Mouse (Mus musculus): ENCODE data around the gene Epb41. TPM values are rescaled to one million over a fixed set of nuclear protein-coding genes. Genes with fewer than 3 reads are reported as not detected.

Gene Epb41
- polyA plus RNA-seq, 1 experiment from 2014 or later, result 95.5 TPM

- Histone ChIP-seq H3K27me3 (peaks cover 13% of the 10 kb centered on the region; the same call in 1 of the 2 replicates), H3K36me3 (no peaks in the 10 kb centered on the region), H3K4me2 (no peak overlapping the region), H3K9me3 (no peaks in the 10 kb centered on the region), H3K4me1 (replicated peaks) (peaks cover 15% of the 10 kb centered on the region), H3K4me3 (no peak overlapping the region), H3K9ac (no peak overlapping the region), H3K27ac (replicated peaks) (no peak overlapping the region)
- 61% methylated on average over 3 of the region's 3 CpGs for WGBS
- no peak for ATAC-seq (ENCODE audit: low read depth)
Measured at GRCm38 (mm10) chr4:132072156-132072555, 3.0 kb downstream of the Epb41 start.

- ATAC-seq (ENCODE audit: low read depth), result no peak
- Histone ChIP-seq H3K27me3 (peaks cover 13% of the 10 kb centered on the region; the same call in 1 of the 2 replicates), H3K9ac (no peak overlapping the region), H3K4me3 (no peak overlapping the region), H3K9me3 (no peaks in the 10 kb centered on the region), H3K36me3 (no peaks in the 10 kb centered on the region), H3K4me1 (replicated peaks) (peaks cover 15% of the 10 kb centered on the region), H3K27ac (replicated peaks) (no peak overlapping the region), H3K4me2 (no peak overlapping the region)
- 95% methylated on average over 2 of the region's 2 CpGs for WGBS
Measured at GRCm38 (mm10) chr4:132071674-132072073, 3.4 kb downstream of the Epb41 start.

GRCm38 (mm10) chr4:132067938-132068235 is 7.2 kb downstream of the Epb41 start:
- H3K36me3 ChIP-seq, result no peaks in the 10 kb centered on the region
- no peak overlapping the region for H3K27ac ChIP-seq (replicated peaks)
- peaks cover 3% of the 10 kb centered on the region; the same call in 1 of the 2 replicates for H3K27me3 ChIP-seq
- no peak overlapping the region for H3K4me2 ChIP-seq
- whole genome bisulfite sequencing, result 72% methylated on average over 2 of the region's 2 CpGs
- no peak overlapping the region for H3K4me3 ChIP-seq
- no peak overlapping the region for H3K9ac ChIP-seq
- no peak for ATAC-seq (ENCODE audit: low read depth)
- no peaks in the 10 kb centered on the region for H3K9me3 ChIP-seq
- H3K4me1 ChIP-seq (replicated peaks), result peaks cover 11% of the 10 kb centered on the region

DNA sequence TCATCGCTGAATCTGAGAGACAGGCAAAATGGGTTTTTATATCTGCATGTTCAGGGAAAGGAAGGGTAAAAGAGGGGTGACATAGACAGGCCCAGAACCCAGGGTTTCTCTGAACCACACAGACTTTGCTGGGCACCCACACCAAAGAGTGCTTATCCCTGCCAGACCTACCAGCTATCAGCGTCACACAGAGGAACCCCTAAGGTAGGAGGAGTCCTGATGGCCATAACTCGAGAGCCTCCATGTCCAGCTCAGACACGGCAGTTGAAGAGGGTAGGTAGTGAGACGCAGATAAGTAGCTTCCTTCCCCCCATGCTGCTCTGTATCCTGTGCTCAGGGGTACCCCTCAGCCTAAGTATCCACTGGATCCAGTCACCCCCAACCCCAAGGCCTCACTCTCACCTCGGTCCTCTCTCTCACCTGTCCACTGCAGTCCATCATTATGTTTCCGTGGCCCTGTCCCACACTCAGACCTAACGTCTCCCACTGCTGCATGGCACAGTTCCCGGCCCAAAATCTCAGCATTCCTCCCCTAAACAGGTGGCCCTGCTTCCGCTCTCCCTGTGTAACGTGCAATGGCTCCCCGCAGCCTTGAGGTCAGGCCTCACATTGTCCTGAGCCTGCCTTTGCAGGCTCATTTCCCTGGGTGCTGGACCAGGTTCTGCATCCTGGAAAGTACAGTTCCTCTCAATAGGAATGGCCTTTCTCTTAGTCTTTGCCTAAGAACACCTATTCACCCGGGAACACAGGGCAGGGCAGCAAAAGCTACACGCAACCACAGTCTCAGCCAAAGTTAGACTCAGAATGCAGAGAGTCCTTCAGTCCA is 7.8 kb downstream of the Epb41 start:
- Histone ChIP-seq H3K27me3 (no peaks in the 10 kb centered on the region), H3K9ac (no peak overlapping the region), H3K36me3 (no peaks in the 10 kb centered on the region), H3K4me1 (replicated peaks) (peaks cover 11% of the 10 kb centered on the region), H3K9me3 (no peaks in the 10 kb centered on the region), H3K4me3 (no peak overlapping the region), H3K4me2 (no peak overlapping the region), H3K27ac (replicated peaks) (no peak overlapping the region)
- no peak for ATAC-seq (ENCODE audit: low read depth)
- 83% methylated on average over 14 of the region's 14 CpGs for WGBS

DNA sequence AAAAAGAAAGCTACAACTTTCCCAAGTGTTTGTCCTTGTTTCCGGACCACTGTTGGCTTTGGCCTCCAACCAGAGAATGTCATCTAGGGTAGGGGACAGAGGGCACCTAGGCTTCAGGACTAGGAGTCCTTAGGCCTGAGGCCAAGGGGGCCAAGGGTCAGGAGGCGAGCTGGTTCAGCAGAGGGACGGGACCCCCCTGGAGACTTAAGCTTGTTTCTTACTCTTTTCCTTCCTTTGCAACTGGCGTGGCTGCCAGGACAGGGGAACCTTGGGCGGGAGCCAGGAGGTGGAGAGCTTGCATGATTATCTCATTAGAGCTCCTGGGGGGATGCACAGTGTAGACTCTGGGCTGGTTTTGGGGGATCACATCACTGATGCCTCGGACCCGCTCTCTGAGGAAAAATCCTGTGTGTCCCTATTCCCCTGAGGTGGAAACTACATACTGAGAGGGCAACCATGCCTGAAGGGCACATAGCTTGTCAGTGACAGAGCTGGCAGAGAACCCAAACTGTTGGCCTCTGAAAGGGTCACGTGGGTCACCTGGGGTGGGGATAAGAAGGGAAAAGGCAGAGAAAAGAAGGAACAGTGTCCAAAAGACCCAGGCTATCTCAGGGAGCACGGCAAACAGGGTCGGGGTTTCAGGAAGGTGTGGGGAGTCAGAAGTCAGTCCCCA is 8.9 kb downstream of the Epb41 start:
- H3K4me2 ChIP-seq, result no peak overlapping the region
- no peak overlapping the region for H3K4me3 ChIP-seq
- 70% methylated on average over 10 of the region's 10 CpGs for WGBS
- H3K4me1 ChIP-seq (replicated peaks), result peaks cover 11% of the 10 kb centered on the region
- H3K9ac ChIP-seq, result no peak overlapping the region
- H3K36me3 ChIP-seq, result no peaks in the 10 kb centered on the region
- H3K9me3 ChIP-seq, result no peaks in the 10 kb centered on the region
- no peak overlapping the region for H3K27ac ChIP-seq (replicated peaks)
- no peak for ATAC-seq (ENCODE audit: low read depth)
- no peaks in the 10 kb centered on the region for H3K27me3 ChIP-seq

- WGBS, result 51% methylated on average over 3 of the region's 3 CpGs
- ATAC-seq (ENCODE audit: low read depth), result no peak
- Histone ChIP-seq H3K9ac (no peak overlapping the region), H3K27ac (replicated peaks) (no peak overlapping the region), H3K36me3 (no peaks in the 10 kb centered on the region), H3K27me3 (no peaks in the 10 kb centered on the region), H3K4me1 (replicated peaks) (peaks cover 11% of the 10 kb centered on the region), H3K9me3 (no peaks in the 10 kb centered on the region), H3K4me3 (no peak overlapping the region), H3K4me2 (no peak overlapping the region)
Measured at GRCm38 (mm10) chr4:132065578-132065977, 9.5 kb downstream of the Epb41 start.

GRCm38 (mm10) chr4:132064550-132064949 is 10.6 kb downstream of the Epb41 start:
- Histone ChIP-seq H3K36me3 (no peaks in the 10 kb centered on the region), H3K9ac (no peak overlapping the region), H3K4me2 (no peak overlapping the region), H3K27me3 (no peaks in the 10 kb centered on the region), H3K4me1 (replicated peaks) (peaks cover 11% of the 10 kb centered on the region), H3K9me3 (no peaks in the 10 kb centered on the region), H3K4me3 (no peak overlapping the region), H3K27ac (replicated peaks) (no peak overlapping the region)
- WGBS, result 92% methylated on average over 5 of the region's 5 CpGs
- ATAC-seq (ENCODE audit: low read depth), result no peak

GRCm38 (mm10) chr4:132062934-132063884 is 11.9 kb downstream of the Epb41 start:
- H3K27me3 ChIP-seq, result no peaks in the 10 kb centered on the region
- H3K9ac ChIP-seq, result no peak overlapping the region
- no peak overlapping the region for H3K4me3 ChIP-seq
- H3K4me2 ChIP-seq, result no peak overlapping the region
- ATAC-seq (ENCODE audit: low read depth), result no peak
- H3K9me3 ChIP-seq, result no peaks in the 10 kb centered on the region
- H3K36me3 ChIP-seq, result no peaks in the 10 kb centered on the region
- no peak overlapping the region for H3K27ac ChIP-seq (replicated peaks)
- peaks cover 11% of the 10 kb centered on the region for H3K4me1 ChIP-seq (replicated peaks)
- WGBS, result 79% methylated on average over 17 of the region's 17 CpGs

GRCm38 (mm10) chr4:132062289-132062688 is 12.8 kb downstream of the Epb41 start:
- WGBS, result 60% methylated on average over 8 of the region's 8 CpGs
- no peak overlapping the region for H3K4me3 ChIP-seq
- peaks cover 11% of the 10 kb centered on the region; the same call in 1 of the 2 replicates for H3K4me1 ChIP-seq (replicated peaks)
- no peaks in the 10 kb centered on the region for H3K36me3 ChIP-seq
- no peak overlapping the region for H3K4me2 ChIP-seq
- H3K27me3 ChIP-seq, result no peaks in the 10 kb centered on the region
- no peak for ATAC-seq (ENCODE audit: low read depth)
- no peak overlapping the region for H3K9ac ChIP-seq
- H3K27ac ChIP-seq (replicated peaks), result no peak overlapping the region
- no peaks in the 10 kb centered on the region for H3K9me3 ChIP-seq

- Histone ChIP-seq H3K36me3 (no peaks in the 10 kb centered on the region), H3K4me2 (no peak overlapping the region), H3K27ac (replicated peaks) (no peak overlapping the region), H3K4me1 (replicated peaks) (no peaks in the 10 kb centered on the region), H3K4me3 (no peak overlapping the region), H3K9ac (no peak overlapping the region), H3K9me3 (no peaks in the 10 kb centered on the region), H3K27me3 (no peaks in the 10 kb centered on the region)
- 77% methylated on average over 17 of the region's 17 CpGs for WGBS
- no peak for ATAC-seq (ENCODE audit: low read depth)
Measured at GRCm38 (mm10) chr4:132060040-132060832, 14.9 kb downstream of the Epb41 start.

DNA sequence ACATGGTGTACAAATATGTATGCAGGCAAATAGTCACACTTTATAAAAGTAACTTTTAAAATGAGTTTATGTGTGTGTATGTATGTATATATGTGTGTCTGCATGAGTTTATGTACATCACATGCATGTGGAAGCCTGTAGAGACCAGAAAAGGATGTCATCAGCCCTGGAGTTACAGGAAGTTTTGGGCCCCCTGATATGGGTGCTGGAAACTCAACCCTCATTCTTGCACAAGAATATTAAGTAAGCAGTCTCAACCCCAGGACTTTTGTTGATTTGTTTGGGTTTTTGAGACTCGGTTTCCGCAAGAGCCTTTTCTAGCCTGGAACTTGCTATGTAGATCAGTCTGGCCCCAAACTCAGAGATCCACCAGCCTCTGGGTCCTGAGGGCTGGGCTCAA is 15.6 kb downstream of the Epb41 start:
- no peak for ATAC-seq (ENCODE audit: low read depth)
- no peaks in the 10 kb centered on the region for H3K9me3 ChIP-seq
- H3K27me3 ChIP-seq, result no peaks in the 10 kb centered on the region
- H3K4me2 ChIP-seq, result no peak overlapping the region
- H3K9ac ChIP-seq, result no peak overlapping the region
- no peak overlapping the region for H3K4me3 ChIP-seq
- no peaks in the 10 kb centered on the region for H3K4me1 ChIP-seq (replicated peaks)
- H3K36me3 ChIP-seq, result no peaks in the 10 kb centered on the region
- H3K27ac ChIP-seq (replicated peaks), result no peak overlapping the region
- WGBS, result 98% methylated on average over 2 of the region's 2 CpGs
